Mouse (Mus musculus): ENCODE results near the gene Ubxn10. TPM values are rescaled to one million over a fixed set of nuclear protein-coding genes. Genes with fewer than 3 reads are reported as not detected.

Ubxn10 gene
- polyA plus RNA-seq, 1 experiment from 2014 or later: 1.1 TPM

DNA sequence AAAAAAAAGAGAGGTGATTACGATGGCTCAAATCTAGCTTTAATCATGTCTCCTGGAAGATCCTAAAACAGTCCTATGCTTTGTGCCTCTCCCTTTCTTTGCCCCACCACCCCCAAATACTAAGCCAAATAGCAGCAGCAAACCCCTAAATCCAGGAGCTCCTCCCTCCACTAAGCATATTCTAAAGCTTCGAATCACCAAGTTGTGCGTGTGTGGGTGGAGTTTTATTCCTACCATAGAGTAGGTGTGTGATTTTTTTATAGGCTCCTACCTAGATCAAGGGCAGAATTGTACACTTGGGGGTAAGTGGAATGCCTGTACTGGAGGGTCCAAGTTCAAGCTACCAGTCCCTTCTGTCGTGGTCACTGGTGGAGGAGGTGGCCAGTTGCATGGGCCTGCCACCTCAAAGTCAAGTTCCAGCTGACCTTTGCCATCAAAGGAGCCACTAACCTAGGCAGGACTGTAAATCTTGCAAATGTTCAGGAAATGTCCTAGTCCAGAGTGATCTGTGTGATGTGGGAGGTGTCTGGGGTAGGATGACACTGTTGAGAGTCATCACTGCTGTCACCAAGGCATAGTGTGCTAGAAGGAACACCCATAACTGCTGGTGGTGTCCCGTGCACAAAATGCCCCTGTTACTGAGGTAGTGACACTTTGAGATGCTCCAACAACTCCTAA lies 18.2 kb downstream of the Ubxn10 start:
- Histone ChIP-seq H3K36me3 (ENCODE audit: control insufficient read depth, insufficient read depth, low read length) (no peaks in the 10 kb centered on the region), H3K9ac (ENCODE audit: low read length) (no peak overlapping the region), H3K9me3 (ENCODE audit: control insufficient read depth, low read length) (no peaks in the 10 kb centered on the region), H3K27me3 (ENCODE audit: control insufficient read depth, insufficient read depth, low read length) (no peaks in the 10 kb centered on the region), H3K4me2 (ENCODE audit: low read length) (no peak overlapping the region), H3K4me3 (ENCODE audit: control insufficient read depth in 1 of 2, insufficient read depth in 1 of 2, low read depth in 1 of 2, low read length in 2 of 2) (no peak overlapping the region), H3K27ac (replicated peaks in 1 of 2; ENCODE audit: control insufficient read depth in 1 of 2, insufficient read depth in 1 of 2, low read depth in 2 of 2, low read length in 2 of 2) (no peak overlapping the region), H3K4me1 (ENCODE audit: control insufficient read depth in 2 of 2, insufficient read depth in 2 of 2, low read length in 2 of 2) (peaks cover 2 to 4% of the 10 kb centered on the region in 2 experiments; a peak in 3 of 4 replicates)
- 74% methylated on average over 5 of the region's 5 CpGs for WGBS
- no peak for ATAC-seq (ENCODE audit: insufficient number of reproducible peaks, insufficient read depth, low FRiP score, low read depth)

DNA sequence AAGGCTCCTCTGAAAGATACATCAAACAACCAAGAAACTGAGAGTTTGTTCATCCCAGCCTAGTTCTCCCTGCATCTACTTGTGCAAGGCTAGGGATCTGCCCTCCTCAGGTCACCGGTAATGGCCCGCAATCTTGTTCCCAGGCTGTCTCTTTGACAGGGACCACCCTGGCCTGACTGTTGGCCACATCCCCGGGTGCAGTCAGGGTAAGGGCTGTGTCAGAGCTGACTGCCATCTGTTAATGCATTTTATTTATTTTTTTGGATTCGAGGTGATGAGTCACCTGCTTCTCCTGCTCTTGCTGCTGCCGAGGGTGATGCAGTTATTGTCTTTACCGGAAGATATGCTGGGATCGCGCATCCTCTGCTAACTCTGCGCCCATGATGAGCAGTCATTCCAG lies 20.3 kb downstream of the Ubxn10 start:
- no peaks in the 10 kb centered on the region for H3K9me3 ChIP-seq (ENCODE audit: control insufficient read depth, low read length)
- whole genome bisulfite sequencing: 80% methylated on average over 9 of the region's 9 CpGs
- no peak for ATAC-seq (ENCODE audit: insufficient number of reproducible peaks, insufficient read depth, low FRiP score, low read depth)

DNA sequence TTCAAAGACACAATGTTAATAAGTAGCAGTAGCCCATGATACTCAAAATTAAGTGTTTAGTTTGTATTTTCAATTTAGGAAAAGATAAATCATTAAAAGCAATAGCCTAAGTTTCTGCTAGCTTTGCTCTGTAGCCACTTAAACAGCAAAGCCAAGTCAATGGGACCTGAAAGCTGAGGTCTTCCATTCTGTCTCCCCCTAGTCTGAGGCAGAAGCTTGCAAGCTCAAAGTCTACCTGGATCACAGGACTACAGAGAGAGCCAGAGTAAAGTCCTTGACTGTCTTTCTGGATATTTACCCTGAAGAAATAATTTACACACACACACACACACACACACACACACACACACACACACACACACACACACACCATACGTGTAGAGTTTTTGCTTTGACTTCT lies 22.8 kb downstream of the Ubxn10 start:
- Histone ChIP-seq H3K9me3 (ENCODE audit: control insufficient read depth, low read length) (no peaks in the 10 kb centered on the region), H3K9ac (ENCODE audit: low read length) (no peak overlapping the region), H3K4me2 (ENCODE audit: low read length) (no peak overlapping the region), H3K27ac (replicated peaks in 1 of 2; ENCODE audit: control insufficient read depth in 1 of 2, insufficient read depth in 1 of 2, low read depth in 2 of 2, low read length in 2 of 2) (no peak overlapping the region), H3K4me3 (ENCODE audit: control insufficient read depth in 1 of 2, insufficient read depth in 1 of 2, low read depth in 1 of 2, low read length in 2 of 2) (no peak overlapping the region), H3K27me3 (ENCODE audit: control insufficient read depth, insufficient read depth, low read length) (no peaks in the 10 kb centered on the region; the same call in 1 of the 2 replicates), H3K4me1 (ENCODE audit: control insufficient read depth in 2 of 2, insufficient read depth in 2 of 2, low read length in 2 of 2) (no peaks in the 10 kb centered on the region), H3K36me3 (ENCODE audit: control insufficient read depth, insufficient read depth, low read length) (no peaks in the 10 kb centered on the region)
- no peak for ATAC-seq (ENCODE audit: insufficient number of reproducible peaks, insufficient read depth, low FRiP score, low read depth)
- WGBS: 70% methylated on average over 1 of the region's 1 CpGs

More for the DNA sequence above, 20.3 kb downstream of the Ubxn10 start:
- H3K36me3 ChIP-seq (ENCODE audit: control insufficient read depth, insufficient read depth, low read length): no peaks in the 10 kb centered on the region
- H3K27me3 ChIP-seq (ENCODE audit: control insufficient read depth, insufficient read depth, low read length): no peaks in the 10 kb centered on the region; the same call in 1 of the 2 replicates
- no peak overlapping the region for H3K4me3 ChIP-seq (ENCODE audit: control insufficient read depth in 1 of 2, insufficient read depth in 1 of 2, low read depth in 1 of 2, low read length in 2 of 2)
- no peak overlapping the region for H3K9ac ChIP-seq (ENCODE audit: low read length)
- no peaks in the 10 kb centered on the region for H3K4me1 ChIP-seq (ENCODE audit: control insufficient read depth in 2 of 2, insufficient read depth in 2 of 2, low read length in 2 of 2)
- no peak overlapping the region for H3K4me2 ChIP-seq (ENCODE audit: low read length)
- H3K27ac ChIP-seq (replicated peaks in 1 of 2; ENCODE audit: control insufficient read depth in 1 of 2, insufficient read depth in 1 of 2, low read depth in 2 of 2, low read length in 2 of 2): no peak overlapping the region

DNA sequence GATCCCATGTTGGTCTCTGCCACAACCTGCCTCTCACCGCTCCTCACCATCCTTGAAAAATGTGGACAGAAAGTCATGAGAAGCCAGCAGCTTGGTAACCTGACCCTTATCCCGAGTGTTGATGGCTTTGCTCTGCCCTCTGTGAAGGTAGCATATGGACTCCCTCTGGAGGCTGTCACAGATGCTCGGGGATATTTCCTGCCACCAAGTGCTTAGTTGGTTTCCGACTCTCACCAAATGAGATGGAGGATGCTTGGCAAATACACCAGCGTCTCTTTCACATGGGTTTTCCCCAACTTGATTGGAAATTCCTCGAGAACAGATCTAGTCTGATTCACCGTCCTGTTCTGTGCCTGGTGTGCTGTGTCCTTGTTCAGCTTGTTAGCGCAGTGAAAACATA lies 24.3 kb downstream of the Ubxn10 start:
- no peaks in the 10 kb centered on the region; the same call in 1 of the 2 replicates for H3K27me3 ChIP-seq (ENCODE audit: control insufficient read depth, insufficient read depth, low read length)
- whole genome bisulfite sequencing: 66% methylated on average over 8 of the region's 8 CpGs
- H3K4me3 ChIP-seq (ENCODE audit: control insufficient read depth in 1 of 2, insufficient read depth in 1 of 2, low read depth in 1 of 2, low read length in 2 of 2): no peak overlapping the region
- H3K27ac ChIP-seq (replicated peaks in 1 of 2; ENCODE audit: control insufficient read depth in 1 of 2, insufficient read depth in 1 of 2, low read depth in 2 of 2, low read length in 2 of 2): no peak overlapping the region
- no peaks in the 10 kb centered on the region for H3K36me3 ChIP-seq (ENCODE audit: control insufficient read depth, insufficient read depth, low read length)
- H3K4me1 ChIP-seq (ENCODE audit: control insufficient read depth in 2 of 2, insufficient read depth in 2 of 2, low read length in 2 of 2): no peaks in the 10 kb centered on the region
- ATAC-seq (ENCODE audit: insufficient number of reproducible peaks, insufficient read depth, low FRiP score, low read depth): no peak
- no peaks in the 10 kb centered on the region for H3K9me3 ChIP-seq (ENCODE audit: control insufficient read depth, low read length)
- no peak overlapping the region for H3K4me2 ChIP-seq (ENCODE audit: low read length)
- no peak overlapping the region for H3K9ac ChIP-seq (ENCODE audit: low read length)

DNA sequence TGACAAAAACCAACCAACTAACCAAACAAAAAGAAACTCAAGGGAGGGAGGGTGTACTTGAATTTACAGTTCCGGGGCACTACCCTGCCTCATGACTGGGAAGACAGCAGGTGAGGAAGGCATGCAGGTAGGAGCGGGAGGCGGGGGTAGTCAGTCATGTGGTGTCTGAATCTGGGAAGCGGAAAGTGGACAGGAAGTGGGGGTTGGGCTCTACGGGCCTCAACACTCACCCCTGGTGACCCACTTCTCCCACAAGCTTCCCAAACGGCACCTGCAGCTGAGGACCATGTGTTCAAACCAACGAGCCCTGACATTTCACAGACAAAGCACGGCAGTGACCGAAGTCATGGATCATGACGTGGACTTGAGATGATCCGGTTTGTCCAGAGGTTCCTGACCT lies 24.9 kb downstream of the Ubxn10 start:
- 75% methylated on average over 11 of the region's 11 CpGs for WGBS
- no peaks in the 10 kb centered on the region; the same call in 1 of the 2 replicates for H3K27me3 ChIP-seq (ENCODE audit: control insufficient read depth, insufficient read depth, low read length)

DNA sequence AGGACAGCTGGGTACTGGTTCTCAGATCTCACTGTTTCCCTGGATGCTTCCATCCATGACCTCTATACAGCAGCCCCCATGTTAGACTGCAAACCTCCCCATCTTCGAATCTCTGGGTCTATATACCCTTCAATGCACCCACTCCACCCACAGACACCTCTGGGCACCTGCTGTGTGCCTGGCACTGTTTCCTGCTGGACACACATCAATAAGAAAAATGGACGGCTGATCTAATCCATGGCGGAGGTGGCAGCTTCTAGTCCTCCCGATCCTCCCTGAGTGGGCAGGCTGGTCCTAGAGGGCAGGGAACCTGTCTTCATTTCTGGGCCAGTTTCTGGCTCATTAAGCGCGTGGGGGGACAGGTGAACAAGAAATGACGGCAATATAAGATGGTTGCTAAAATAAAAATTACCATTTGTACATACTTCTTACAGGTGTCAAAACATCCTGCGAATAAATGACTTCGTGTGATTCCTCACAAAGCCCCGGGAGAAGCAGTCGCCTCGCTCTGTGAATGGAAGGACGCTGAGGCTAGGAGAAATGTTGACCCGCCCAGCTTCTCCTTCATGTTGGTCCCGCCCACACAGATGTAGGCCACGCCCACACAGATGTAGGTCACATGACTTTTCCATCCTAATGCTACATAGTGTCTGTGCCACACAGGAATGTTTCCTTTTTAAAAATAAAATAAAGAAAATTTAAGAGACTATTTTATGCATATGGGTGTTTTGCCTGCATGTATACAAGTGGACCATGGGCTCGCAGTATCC lies 25.7 kb downstream of the Ubxn10 start:
- 58% methylated on average over 17 of the region's 17 CpGs for WGBS
- Histone ChIP-seq H3K9me3 (ENCODE audit: control insufficient read depth, low read length) (no peaks in the 10 kb centered on the region), H3K4me3 (ENCODE audit: control insufficient read depth in 1 of 2, insufficient read depth in 1 of 2, low read depth in 1 of 2, low read length in 2 of 2) (no peak overlapping the region), H3K9ac (ENCODE audit: low read length) (no peak overlapping the region), H3K36me3 (ENCODE audit: control insufficient read depth, insufficient read depth, low read length) (no peaks in the 10 kb centered on the region), H3K27ac (replicated peaks in 1 of 2; ENCODE audit: control insufficient read depth in 1 of 2, insufficient read depth in 1 of 2, low read depth in 2 of 2, low read length in 2 of 2) (no peak overlapping the region), H3K4me1 (ENCODE audit: control insufficient read depth in 2 of 2, insufficient read depth in 2 of 2, low read length in 2 of 2) (no peaks in the 10 kb centered on the region), H3K27me3 (ENCODE audit: control insufficient read depth, insufficient read depth, low read length) (no peaks in the 10 kb centered on the region; the same call in 1 of the 2 replicates), H3K4me2 (ENCODE audit: low read length) (no peak overlapping the region)
- ATAC-seq (ENCODE audit: insufficient number of reproducible peaks, insufficient read depth, low FRiP score, low read depth): no peak

More for the DNA sequence above, 24.9 kb downstream of the Ubxn10 start:
- H3K27ac ChIP-seq (replicated peaks in 1 of 2; ENCODE audit: control insufficient read depth in 1 of 2, insufficient read depth in 1 of 2, low read depth in 2 of 2, low read length in 2 of 2): no peak overlapping the region
- no peak overlapping the region for H3K9ac ChIP-seq (ENCODE audit: low read length)
- H3K36me3 ChIP-seq (ENCODE audit: control insufficient read depth, insufficient read depth, low read length): no peaks in the 10 kb centered on the region
- H3K9me3 ChIP-seq (ENCODE audit: control insufficient read depth, low read length): no peaks in the 10 kb centered on the region
- ATAC-seq (ENCODE audit: insufficient number of reproducible peaks, insufficient read depth, low FRiP score, low read depth): no peak
- no peak overlapping the region for H3K4me2 ChIP-seq (ENCODE audit: low read length)
- H3K4me1 ChIP-seq (ENCODE audit: control insufficient read depth in 2 of 2, insufficient read depth in 2 of 2, low read length in 2 of 2): no peaks in the 10 kb centered on the region
- no peak overlapping the region for H3K4me3 ChIP-seq (ENCODE audit: control insufficient read depth in 1 of 2, insufficient read depth in 1 of 2, low read depth in 1 of 2, low read length in 2 of 2)

DNA sequence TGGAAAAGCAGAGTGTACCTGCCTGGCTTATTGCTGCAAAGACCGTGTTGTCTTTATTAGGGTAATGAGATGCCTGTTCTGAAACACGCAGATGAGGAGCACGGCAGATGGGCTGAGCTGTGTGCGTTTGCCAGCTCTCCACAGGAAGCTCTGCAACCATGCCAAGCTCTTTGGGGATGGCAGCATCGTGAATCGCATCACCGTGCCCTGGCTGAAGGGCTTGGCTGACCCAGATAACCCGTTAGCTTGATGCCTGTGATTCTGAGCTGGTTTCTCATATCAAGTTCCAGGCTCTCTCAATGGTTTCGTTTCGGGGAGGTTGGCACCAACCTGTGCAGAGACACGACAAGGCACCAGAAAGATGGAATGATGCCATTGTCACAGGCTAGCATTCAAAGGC lies 26.3 kb downstream of the Ubxn10 start:
- ATAC-seq (ENCODE audit: insufficient number of reproducible peaks, insufficient read depth, low FRiP score, low read depth): no peak
- Histone ChIP-seq H3K27ac (replicated peaks in 1 of 2; ENCODE audit: control insufficient read depth in 1 of 2, insufficient read depth in 1 of 2, low read depth in 2 of 2, low read length in 2 of 2) (no peak overlapping the region), H3K4me3 (ENCODE audit: control insufficient read depth in 1 of 2, insufficient read depth in 1 of 2, low read depth in 1 of 2, low read length in 2 of 2) (no peak overlapping the region), H3K4me2 (ENCODE audit: low read length) (no peak overlapping the region), H3K4me1 (ENCODE audit: control insufficient read depth in 2 of 2, insufficient read depth in 2 of 2, low read length in 2 of 2) (no peaks in the 10 kb centered on the region), H3K9ac (ENCODE audit: low read length) (no peak overlapping the region), H3K27me3 (ENCODE audit: control insufficient read depth, insufficient read depth, low read length) (no peaks in the 10 kb centered on the region; the same call in 1 of the 2 replicates), H3K36me3 (ENCODE audit: control insufficient read depth, insufficient read depth, low read length) (no peaks in the 10 kb centered on the region), H3K9me3 (ENCODE audit: control insufficient read depth, low read length) (no peaks in the 10 kb centered on the region)
- WGBS: 83% methylated on average over 11 of the region's 11 CpGs
